Mouse (Mus musculus): ENCODE data around the gene Gm8281. TPM values are rescaled to one million over a fixed set of nuclear protein-coding genes. Genes with fewer than 3 reads are reported as not detected.
"Not testable (repeated sequence)": the region's sequence is repeated elsewhere in the genome, so short reads cannot be mapped to it uniquely, and the experiment has no call there.

The Gm8281 gene
- total RNA-seq (2021) = under 1 TPM in 1 of 2 experiments, not detected in 1; 0.25 TPM
- long read RNA-seq, experiment 1 = 0 reads
- long read RNA-seq, experiment 2, partial matches to known transcripts = 0 of 1 reads
- long read RNA-seq, experiment 2, other reads (novel, unspliced or antisense) = 1 of 1 reads

DNA sequence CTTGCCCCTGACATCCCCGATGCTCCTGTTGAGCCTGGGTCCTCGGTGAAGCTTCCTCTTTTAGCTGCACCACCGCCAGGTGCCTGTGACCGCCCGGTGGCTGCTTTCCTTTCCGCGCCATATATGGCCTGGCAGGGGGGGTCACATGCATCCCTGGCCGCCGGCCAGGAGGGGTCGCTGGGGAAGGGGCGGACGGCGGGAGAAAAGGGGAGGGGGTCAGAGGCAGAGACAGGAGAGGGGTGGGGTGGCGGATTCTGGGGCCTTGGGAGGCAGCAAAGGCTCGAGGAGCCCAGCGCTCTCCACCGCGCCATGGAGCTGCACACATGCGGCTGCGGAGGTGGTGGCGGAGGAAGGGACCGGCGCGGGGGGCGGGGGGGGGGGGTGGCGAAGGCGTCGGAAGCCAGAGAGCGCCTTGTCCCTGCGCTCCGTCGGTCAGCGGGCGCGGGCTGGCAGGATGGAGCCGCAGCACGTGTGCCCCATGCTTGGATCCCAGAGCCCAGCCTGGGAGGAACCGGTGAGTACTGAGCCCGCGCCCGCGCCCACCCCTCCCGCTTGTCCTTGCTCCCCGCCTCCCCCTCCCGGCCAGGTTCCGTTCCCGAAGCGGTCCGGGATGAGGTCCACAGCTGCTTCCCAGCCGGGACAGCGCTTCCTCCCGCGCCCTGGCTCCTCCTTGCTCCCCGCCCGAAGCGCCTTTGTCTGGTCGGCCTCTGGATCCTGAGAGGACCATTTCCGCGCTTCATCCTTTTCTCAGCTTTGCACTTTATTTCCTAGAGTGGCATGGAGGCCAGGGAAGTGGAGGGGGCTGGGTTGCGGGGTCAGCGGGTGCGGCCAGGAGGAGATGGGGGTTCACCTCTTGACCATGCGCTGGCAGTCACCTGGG lies at the start of gene Gm8281:
Gene Gm8281, plus strand, starts transcription at position 430 of the 880 bp plus-strand sequence.
- intact Hi-C loops (cut with DNase I) = not testable (repeated sequence)
- peak; percentile 16 for DNase-seq
- H3K4me3 ChIP-seq = peak within 1 kb of the TSS; percentile 28; the same call in 1 of the 2 replicates
- H3K27ac ChIP-seq = peak within 1 kb of the TSS; percentile 54

DNA sequence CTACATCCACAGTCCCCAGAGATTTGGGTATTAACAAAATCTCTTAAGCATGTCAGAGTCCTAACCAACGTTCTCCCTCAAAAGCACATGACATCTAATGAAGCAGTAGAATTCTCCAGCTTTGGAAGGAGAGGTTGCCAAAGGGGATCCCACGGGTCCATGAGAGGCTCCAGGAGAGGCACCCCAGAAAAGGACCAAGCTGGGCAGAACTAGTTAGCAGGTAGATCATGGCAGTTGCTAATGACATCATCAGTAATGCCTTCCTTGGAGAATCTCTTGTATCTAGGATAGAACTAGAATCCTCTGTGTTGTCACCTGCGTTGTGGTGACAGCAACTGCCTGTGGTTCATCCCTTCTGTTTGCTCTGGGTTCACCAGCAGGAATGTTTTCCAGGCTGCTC lies 20.5 kb upstream of the Gm8281 start, which contains the start of gene 4930555G01Rik:
Gene 4930555G01Rik, plus strand, starts transcription at position 301 of the 400 bp plus-strand sequence.
- H3K27ac ChIP-seq; H3K4me3 ChIP-seq; DNase-seq; intact Hi-C loops (cut with DNase I): not testable (repeated sequence)

DNA sequence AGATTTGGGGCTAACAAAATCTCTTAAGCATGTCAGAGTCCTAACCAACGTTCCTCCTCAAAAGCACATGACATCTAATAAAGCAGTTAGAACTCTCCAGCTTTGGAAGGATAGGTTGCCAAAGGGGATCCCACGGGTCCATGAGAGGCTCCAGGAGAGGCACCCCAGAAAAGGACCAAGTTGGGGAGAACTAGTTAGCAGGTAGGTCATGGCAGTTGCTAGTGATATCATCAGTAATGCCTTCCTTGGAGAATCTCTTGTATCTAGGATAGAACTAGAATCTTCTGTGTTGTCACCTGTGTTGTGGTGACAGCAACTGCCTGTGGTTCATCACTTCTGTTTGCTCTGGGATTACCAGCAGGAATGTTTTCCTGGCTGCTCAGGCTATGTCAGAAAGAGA lies 60.4 kb downstream of the Gm8281 start, which contains the start of gene Gm8279:
Gene Gm8279, plus strand, starts transcription at position 301 of the 400 bp plus-strand sequence.
- DNase-seq; H3K27ac ChIP-seq; intact Hi-C loops (cut with DNase I); H3K4me3 ChIP-seq: not testable (repeated sequence)

Other genes starting within 250 kb of the Gm8281 start
- gene Gm3269, start 232.9 kb upstream of the Gm8281 start, total RNA-seq (2021) = not detected
- gene Gm3264, start 215.5 kb upstream of the Gm8281 start, total RNA-seq (2021) = under 1 TPM in 1 of 2 experiments, not detected in 1; 0.84 TPM
- gene Gm3278, start 178.6 kb upstream of the Gm8281 start, total RNA-seq (2021) = not detected
- not detected for gene Gm8297, start 87.1 kb upstream of the Gm8281 start, total RNA-seq (2021)
- gene Gm3298, start 55.1 kb upstream of the Gm8281 start, total RNA-seq (2021) = not detected
- gene 4930555G01Rik, start 20.4 kb upstream of the Gm8281 start, total RNA-seq (2021) = under 1 TPM in 1 of 2 experiments, not detected in 1; 0.11 TPM
- not detected for gene Gm8279, start 60.5 kb downstream of the Gm8281 start, total RNA-seq (2021)
- not detected for gene Gm3317, start 93.5 kb downstream of the Gm8281 start, total RNA-seq (2021)
- gene Gm8271, start 114.8 kb downstream of the Gm8281 start, total RNA-seq (2021) = not detected
- not detected for gene Gm3526, start 189.5 kb downstream of the Gm8281 start, total RNA-seq (2021)